Mouse (Mus musculus) hindbrain, embryonic 11.5 days (tissue): ENCODE data around the gene Elf1. TPM values are rescaled to one million over a fixed set of nuclear protein-coding genes. Genes with fewer than 3 reads are reported as not detected.
A peak's percentile ranks its signal among the peaks of the same experiment; 100 is the strongest.

Source experiments
- ATAC-seq: fragments of 200-750 bp; cut with Nextera tagmentation; 2 replicates; pipeline ENCODE4 v1.8.0; 2017; ENCODE audit warnings: mild to moderate bottlenecking, moderate TSS enrichment, moderate library complexity; ENCODE audit not compliant: low FRiP score
- DNase-seq: peaks from one replicate; pipeline ENCODE4 v3.0.0-alpha.2; 2015; ENCODE audit warnings: low spot score
- H3K27ac ChIP-seq: fragments of 300-500 bp; sonication (generic); 2 replicates; pipeline ENCODE4 v1.5.1; 2014; ENCODE audit warnings: mild to moderate bottlenecking, low read depth, low read length
- H3K27me3 ChIP-seq: fragments of 300-500 bp; sonication (generic); 2 replicates; pipeline ENCODE4 v1.6.1; 2014; ENCODE audit warnings: mild to moderate bottlenecking, low read length, moderate library complexity, mixed read lengths; ENCODE audit not compliant: control insufficient read depth, insufficient read depth
- H3K36me3 ChIP-seq: fragments of 300-500 bp; sonication (generic); 2 replicates; pipeline ENCODE4 v1.6.1; 2014; ENCODE audit warnings: mild to moderate bottlenecking, low read length, moderate library complexity, mixed read lengths; ENCODE audit not compliant: control insufficient read depth, insufficient read depth
- H3K4me1 ChIP-seq: fragments of 300-500 bp; sonication (generic); replicated peaks from 2 replicates; pipeline ENCODE4 v1.6.1; 2014; ENCODE audit warnings: low read length, mixed read lengths; ENCODE audit not compliant: control insufficient read depth, insufficient read depth
- H3K4me2 ChIP-seq: fragments of 300-500 bp; sonication (generic); replicated peaks from 2 replicates; pipeline ENCODE4 v1.6.1; 2014; ENCODE audit warnings: mild to moderate bottlenecking, low read depth, low read length
- H3K4me3 ChIP-seq: fragments of 300-500 bp; sonication (generic); 2 replicates; pipeline ENCODE4 v1.5.1; 2014; ENCODE audit warnings: low read depth, low read length
- H3K9ac ChIP-seq: fragments of 300-500 bp; sonication (generic); 2 replicates; pipeline ENCODE4 v1.6.1; 2014; ENCODE audit warnings: low read depth, low read length
- H3K9me3 ChIP-seq: fragments of 300-500 bp; sonication (generic); 2 replicates; pipeline ENCODE4 v1.6.1; 2016; ENCODE audit warnings: low read length; ENCODE audit not compliant: control insufficient read depth
- WGBS: fragments of 180-500 bp; shearing (Covaris S2); extraction: QIAGEN DNeasy Blood & Tissue Kit; methylation state at CpG from one replicate; pipeline ENCODE4 v1.1.7; 2014; 5-methylcytosine and 5-hydroxymethylcytosine counted together
- polyA plus RNA-seq: library from polyadenylated mRNA; unstranded; fragments of >200 nt; fragmentation: Nextera tagmentation; extraction: Ambion mirVana; gene quantifications from 2 replicates; pipeline ENCODE4 v1.2.1, GENCODE M21; 2014

Elf1 gene
- polyA plus RNA-seq, 1 experiment from 2014 or later = 9.4 TPM

GRCm38 (mm10) chr14:79460401-79460800 lies 20.6 kb upstream of the Elf1 start:
- no peak overlapping the region for H3K9ac ChIP-seq
- 91% methylated on average over 1 of the region's 1 CpGs for WGBS
- no peak overlapping the region for H3K27ac ChIP-seq
- H3K36me3 ChIP-seq = no peaks in the 10 kb centered on the region
- DNase-seq (no peak), ATAC-seq (no peak)
- no peaks in the 10 kb centered on the region for H3K4me1 ChIP-seq
- H3K9me3 ChIP-seq = no peaks in the 10 kb centered on the region
- H3K4me3 ChIP-seq = no peak overlapping the region
- no peak overlapping the region for H3K4me2 ChIP-seq
- no peaks in the 10 kb centered on the region for H3K27me3 ChIP-seq

- no peak for DNase-seq
- 97% methylated on average over 4 of the region's 4 CpGs for WGBS
- no peaks in the 10 kb centered on the region for H3K4me1 ChIP-seq
- no peak for ATAC-seq
- H3K4me2 ChIP-seq = no peak overlapping the region
- H3K27ac ChIP-seq = no peak overlapping the region
- no peak overlapping the region for H3K4me3 ChIP-seq
- H3K36me3 ChIP-seq = no peaks in the 10 kb centered on the region
- H3K27me3 ChIP-seq = no peaks in the 10 kb centered on the region
- no peak overlapping the region for H3K9ac ChIP-seq
- no peaks in the 10 kb centered on the region for H3K9me3 ChIP-seq
These were observed 20.0 kb upstream of the Elf1 start for GRCm38 (mm10) chr14:79460988-79461387.

GRCm38 (mm10) chr14:79465623-79466022 lies 15.4 kb upstream of the Elf1 start:
- peaks cover 4% of the 10 kb centered on the region; the same call in 1 of the 2 replicates for H3K36me3 ChIP-seq
- no peak overlapping the region for H3K4me2 ChIP-seq
- H3K27me3 ChIP-seq = no peaks in the 10 kb centered on the region
- DNase-seq (no peak), ATAC-seq (no peak)
- H3K4me1 ChIP-seq = no peaks in the 10 kb centered on the region
- no peak overlapping the region for H3K9ac ChIP-seq
- H3K27ac ChIP-seq = no peak overlapping the region
- WGBS = 94% methylated on average over 1 of the region's 1 CpGs
- H3K9me3 ChIP-seq = no peaks in the 10 kb centered on the region
- no peak overlapping the region for H3K4me3 ChIP-seq

- no peak for ATAC-seq
- Histone ChIP-seq H3K27me3 (no peaks in the 10 kb centered on the region), H3K36me3 (peaks cover 9% of the 10 kb centered on the region; the same call in 1 of the 2 replicates), H3K4me2 (no peak overlapping the region), H3K4me1 (no peaks in the 10 kb centered on the region), H3K27ac (no peak overlapping the region), H3K9ac (no peak overlapping the region), H3K9me3 (no peaks in the 10 kb centered on the region), H3K4me3 (no peak overlapping the region)
- 26% methylated on average over 3 of the region's 3 CpGs for WGBS
- peak; percentile 68 for DNase-seq
These were observed 13.4 kb upstream of the Elf1 start for GRCm38 (mm10) chr14:79467621-79468020.

GRCm38 (mm10) chr14:79473384-79473783 lies 7.6 kb upstream of the Elf1 start:
- Histone ChIP-seq H3K4me2 (no peak overlapping the region), H3K36me3 (peaks cover 14% of the 10 kb centered on the region; the same call in 1 of the 2 replicates), H3K4me1 (no peaks in the 10 kb centered on the region), H3K4me3 (no peak overlapping the region), H3K27ac (no peak overlapping the region), H3K9ac (no peak overlapping the region), H3K27me3 (no peaks in the 10 kb centered on the region), H3K9me3 (no peaks in the 10 kb centered on the region)
- no peak for ATAC-seq
- DNase-seq = no peak
- 98% methylated on average over 2 of the region's 2 CpGs for WGBS

- peaks cover 5% of the 10 kb centered on the region; the same call in 1 of the 2 replicates for H3K4me1 ChIP-seq
- WGBS = 0% methylated on average over 48 of the region's 86 CpGs
- peak within 1 kb of the TSS; percentile 100 for H3K27ac ChIP-seq
- H3K9ac ChIP-seq = peak within 1 kb of the TSS; percentile 84
- peak within 1 kb of the TSS; percentile 61 for H3K4me3 ChIP-seq
- H3K36me3 ChIP-seq = peaks cover 5% of the 10 kb centered on the region; the same call in 1 of the 2 replicates
- H3K9me3 ChIP-seq = no peaks in the 10 kb centered on the region
- peak within 1 kb of the TSS; percentile 62 for H3K4me2 ChIP-seq
- ATAC-seq (peak; percentile 93), DNase-seq (peak; percentile 98)
- no peaks in the 10 kb centered on the region for H3K27me3 ChIP-seq
These were observed 551 bp downstream of the Elf1 start, which contains the start of gene Wbp4 for GRCm38 (mm10) chr14:79481339-79482151. Gene Wbp4 (minus strand): TSS chr14:79481520.

- WGBS = under 1% methylated on average over 11 of the region's 11 CpGs
- Histone ChIP-seq H3K4me2 (peak overlapping the region; percentile 62), H3K36me3 (0 out of 2 replicates have a peak, but pooled peaks cover 2% of the 10 kb centered on the region), H3K27me3 (no peaks in the 10 kb centered on the region), H3K27ac (peak overlapping the region; percentile 100), H3K4me3 (peak overlapping the region; percentile 61), H3K9me3 (no peaks in the 10 kb centered on the region), H3K9ac (peak overlapping the region; percentile 84), H3K4me1 (peaks cover 5% of the 10 kb centered on the region; the same call in 1 of the 2 replicates)
- ATAC-seq (no peak), DNase-seq (no peak)
These were observed 1.3 kb downstream of the Elf1 start for GRCm38 (mm10) chr14:79482251-79482661.

- peak; percentile 18 for DNase-seq
- 0 out of 2 replicates have a peak, but pooled peaks cover 2% of the 10 kb centered on the region for H3K36me3 ChIP-seq
- WGBS = 31% methylated on average over 15 of the region's 15 CpGs
These were observed 1.9 kb downstream of the Elf1 start for GRCm38 (mm10) chr14:79482747-79483355.

More at GRCm38 (mm10) chr14:79482747-79483355, 1.9 kb downstream of the Elf1 start:
- H3K9ac ChIP-seq = peak overlapping the region; percentile 84
- peak overlapping the region; percentile 100 for H3K27ac ChIP-seq
- no peaks in the 10 kb centered on the region for H3K9me3 ChIP-seq
- no peaks in the 10 kb centered on the region for H3K27me3 ChIP-seq
- H3K4me1 ChIP-seq = peaks cover 5% of the 10 kb centered on the region; the same call in 1 of the 2 replicates
- H3K4me3 ChIP-seq = peak overlapping the region; percentile 61
- no peak for ATAC-seq
- peak overlapping the region; percentile 62 for H3K4me2 ChIP-seq
